Mouse (Mus musculus): ENCODE measurements around the gene Rhbdd1. TPM values are rescaled to one million over a fixed set of nuclear protein-coding genes. Genes with fewer than 3 reads are reported as not detected.

Gene Rhbdd1
- total and polyA plus RNA-seq, 3 experiments, result 12.6 to 21.8 (median 19.8) TPM

- DNase-seq (ENCODE audit: extremely low read depth), result no peak
- in situ Hi-C loops (cut with MboI; ENCODE audit: low pct_ligation_motif_present, low pct_unique_long_range_greater_than_20kb, low sequenced_read_pairs) (no loop called here), dilution Hi-C loops (cut with MboI; ENCODE audit: extremely low pct_ligation_motif_present, extremely low pct_unique_long_range_greater_than_20kb, low sequenced_read_pairs) (no loop called here)
- Histone ChIP-seq H3K27ac (ENCODE audit: insufficient read depth, low read depth) (no peak overlapping the region), H3K4me1 (ENCODE audit: control insufficient read depth in 1 of 2, insufficient read depth in 2 of 2) (no peaks in the 10 kb centered on the region), H3K9me3 (replicated peaks; ENCODE audit: low read length) (no peaks in the 10 kb centered on the region), H3K79me2 (replicated peaks; ENCODE audit: control insufficient read depth, extremely low read depth, insufficient read depth, poor library complexity, severe bottlenecking) (no peaks in the 10 kb centered on the region), H3K36me3 (replicated peaks in 1 of 2; ENCODE audit: control insufficient read depth in 1 of 2, insufficient read depth in 1 of 2, low read length in 1 of 2) (peaks cover 39 to 73% of the 10 kb centered on the region in 2 experiments), H3K27me3 (replicated peaks) (no peaks in the 10 kb centered on the region), H3K4me3 (replicated peaks in 1 of 3; ENCODE audit: low read depth in 2 of 3, low read length in 2 of 3, poor library complexity in 1 of 3) (no peak overlapping the region), H3K9ac (ENCODE audit: insufficient read depth, low read depth) (no peak overlapping the region), H3K4me2 (ENCODE audit: insufficient read depth, low read depth, poor library complexity, severe bottlenecking) (no peak overlapping the region)
- TF ChIP-seq RCOR1 (conservative IDR thresholded peaks at IDR 0.05; ENCODE audit: low read depth, low read length), result no peak
- TF ChIP-seq ZC3H11A (IDR thresholded peaks at IDR 0.05; ENCODE audit: low read depth, low read length), result no peak
- TF ChIP-seq MAX (IDR thresholded peaks at IDR 0.05; ENCODE audit: low read length), result no peak
- TF ChIP-seq PAX5 (IDR thresholded peaks at IDR 0.05; ENCODE audit: low read length), result no peak
- TF ChIP-seq USF1 (IDR thresholded peaks at IDR 0.05; ENCODE audit: low read depth, low read length), result no peak
- TF ChIP-seq NELFE (IDR thresholded peaks at IDR 0.05; ENCODE audit: low read depth, low read length), result no peak
- no peak for TF ChIP-seq ZKSCAN1 (IDR thresholded peaks at IDR 0.05; ENCODE audit: borderline replicate concordance, low read depth, low read length)
- TF ChIP-seq EP300 (IDR thresholded peaks at IDR 0.05; ENCODE audit: low read length), result no peak
- TF ChIP-seq ZMIZ1 (IDR thresholded peaks at IDR 0.05; ENCODE audit: low read depth, low read length), result no peak
- no peak for TF ChIP-seq KAT2A (IDR thresholded peaks at IDR 0.05; ENCODE audit: insufficient replicate concordance, low read length)
- no peak for TF ChIP-seq MAFK (IDR thresholded peaks at IDR 0.05; ENCODE audit: insufficient replicate concordance, low read length)
- TF ChIP-seq SMC3 (IDR thresholded peaks at IDR 0.05; ENCODE audit: low read depth, low read length), result no peak
Observed at GRCm38 (mm10) chr1:82371636-82372428, 55.6 kb downstream of the Rhbdd1 start.

GRCm38 (mm10) chr1:82373924-82374323, 57.7 kb downstream of the Rhbdd1 start:
- Histone ChIP-seq H3K9ac (ENCODE audit: insufficient read depth, low read depth) (no peak overlapping the region), H3K9me3 (replicated peaks; ENCODE audit: low read length) (no peaks in the 10 kb centered on the region), H3K4me2 (ENCODE audit: insufficient read depth, low read depth, poor library complexity, severe bottlenecking) (no peak overlapping the region), H3K4me1 (ENCODE audit: control insufficient read depth in 1 of 2, insufficient read depth in 2 of 2) (no peaks in the 10 kb centered on the region), H3K27ac (ENCODE audit: insufficient read depth, low read depth) (no peak overlapping the region), H3K79me2 (replicated peaks; ENCODE audit: control insufficient read depth, extremely low read depth, insufficient read depth, poor library complexity, severe bottlenecking) (no peaks in the 10 kb centered on the region), H3K4me3 (replicated peaks in 1 of 3; ENCODE audit: low read depth in 2 of 3, low read length in 2 of 3, poor library complexity in 1 of 3) (no peak overlapping the region), H3K36me3 (replicated peaks in 1 of 2; ENCODE audit: control insufficient read depth in 1 of 2, insufficient read depth in 1 of 2, low read length in 1 of 2) (peaks cover 44 to 80% of the 10 kb centered on the region in 2 experiments), H3K27me3 (replicated peaks) (no peaks in the 10 kb centered on the region)
- in situ Hi-C loops (cut with MboI; ENCODE audit: low pct_ligation_motif_present, low pct_unique_long_range_greater_than_20kb, low sequenced_read_pairs), result no loop called here
- dilution Hi-C loops (cut with MboI; ENCODE audit: extremely low pct_ligation_motif_present, extremely low pct_unique_long_range_greater_than_20kb, low sequenced_read_pairs), result no loop called here
- TF ChIP-seq TBP (conservative IDR thresholded peaks at IDR 0.05; ENCODE audit: low read depth, low read length) (no peak), POLR2A (IDR thresholded peaks at IDR 0.05; ENCODE audit: low read depth, low read length) (no peak), ZNF384 (IDR thresholded peaks at IDR 0.05; ENCODE audit: low read depth, low read length) (no peak)
- DNase-seq (ENCODE audit: extremely low read depth), result no peak
